Mouse (Mus musculus): ENCODE results near the gene Pot1b. TPM values are rescaled to one million over a fixed set of nuclear protein-coding genes. Genes with fewer than 3 reads are reported as not detected.

The Pot1b gene
- polyA plus RNA-seq, 1 experiment from 2014 or later: 11.5 TPM

Other genes with a start within 250 kb of the Pot1b start
- gene Vmn2r118, start 87.4 kb downstream of the Pot1b start, polyA plus RNA-seq (2016; fragmentation: Nextera tagmentation; extraction: Ambion mirVana): not detected in 2 replicates
- gene Adgre4, start 37.4 kb upstream of the Pot1b start, polyA plus RNA-seq (2016; fragmentation: Nextera tagmentation; extraction: Ambion mirVana): 0.05 and 0.14 TPM in 2 replicates
- gene Zfp119a, start 166.3 kb upstream of the Pot1b start, polyA plus RNA-seq (2016; fragmentation: Nextera tagmentation; extraction: Ambion mirVana): 7.3 and 9.5 TPM in 2 replicates
- gene Zfp959, start 179.5 kb upstream of the Pot1b start, polyA plus RNA-seq (2016; fragmentation: Nextera tagmentation; extraction: Ambion mirVana): 13.2 and 15.5 TPM in 2 replicates
- gene Zfp119b, start 236.9 kb upstream of the Pot1b start, polyA plus RNA-seq (2016; fragmentation: Nextera tagmentation; extraction: Ambion mirVana): 3.9 and 5.0 TPM in 2 replicates
- gene Ebi3, start 240.0 kb upstream of the Pot1b start, polyA plus RNA-seq (2016; fragmentation: Nextera tagmentation; extraction: Ambion mirVana): 0.90 and 1.1 TPM in 2 replicates
- 27.7 and 28.5 TPM in 2 replicates for gene Yju2, start 246.5 kb upstream of the Pot1b start, polyA plus RNA-seq (2016; fragmentation: Nextera tagmentation; extraction: Ambion mirVana)